Mouse (Mus musculus) lung, postnatal 0 days (tissue): ENCODE measurements around the gene Dnajb8.

Source experiments
- CTCF ChIP-seq: IDR thresholded peaks from 2 replicates; pipeline ENCODE4 v1.5.1; 2016; ENCODE audit warnings: antibody characterized with exemption, mild to moderate bottlenecking
- EP300 ChIP-seq: IDR thresholded peaks from 2 replicates; pipeline ENCODE4 v1.6.1; 2016; ENCODE audit warnings: antibody characterized with exemption, mild to moderate bottlenecking, control low read depth

GRCm38 (mm10) chr6:88191024-88191365, 31.1 kb upstream of the Dnajb8 start:
- TF ChIP-seq EP300 (no peak), CTCF (no peak)
